Mouse (Mus musculus): Measurements from ENCODE around the gene Gm20388.
"Not testable (repeated sequence)": the region's sequence is repeated elsewhere in the genome, so short reads cannot be mapped to it uniquely, and the experiment has no call there.

- TF ChIP-seq POLR2A, CTCF (IDR thresholded peaks at IDR 0.05; ENCODE audit: extremely low read depth, insufficient read depth, low read length): not testable (repeated sequence)
Measured at GRCm38 (mm10) chr8:123809342-123809741, 3898.7 kb downstream of the Gm20388 start.

All from cortical plate, adult 2 months (tissue).